Mouse (Mus musculus): ENCODE measurements around the gene Rnase12.

DNA sequence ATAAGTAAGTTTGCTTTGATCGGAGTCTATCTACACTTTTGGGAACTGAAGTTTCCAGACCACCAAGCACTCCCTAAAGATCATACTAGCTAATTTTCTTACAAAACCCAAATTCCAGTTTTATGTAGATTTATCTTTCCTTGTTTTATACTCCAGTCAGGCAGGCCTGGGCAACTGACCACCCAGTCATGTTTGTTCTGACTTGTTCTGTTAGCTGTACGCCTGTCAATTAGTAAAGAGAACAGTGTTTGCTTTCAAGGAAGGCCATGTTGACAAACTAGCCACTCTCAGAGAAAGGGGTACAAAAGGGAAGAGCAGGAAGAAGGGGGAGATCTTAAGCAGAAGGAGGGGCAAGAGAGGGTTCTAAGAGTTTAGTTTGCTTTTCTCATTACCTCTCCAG is 46.9 kb upstream of the Rnase12 start:
- TF ChIP-seq TAL1 (IDR thresholded peaks at IDR 0.05; ENCODE audit: low read length): no peak
- no peak for TF ChIP-seq GATA1 (IDR thresholded peaks at IDR 0.05; ENCODE audit: low read length)

Data from erythroblast, embryonic 14.5 days (primary cell).